Mouse (Mus musculus) testis, adult 2 months (tissue): ENCODE measurements around the gene Kcna7.

Experiments used
- CTCF ChIP-seq: fragments of 200-500 bp; IDR thresholded peaks from 2 replicates; pipeline ENCODE4 v1.5.1; 2012; ENCODE audit warnings: low read depth, mild to moderate bottlenecking, inconsistent platforms, low read length, moderate library complexity; ENCODE audit not compliant: control insufficient read depth, insufficient read depth, insufficient replicate concordance
- POLR2A ChIP-seq: fragments of 200-500 bp; IDR thresholded peaks from 2 replicates; pipeline ENCODE4 v1.6.1; 2012; ENCODE audit warnings: low read depth, mild to moderate bottlenecking, inconsistent platforms, low read length, moderate library complexity; ENCODE audit not compliant: control insufficient read depth

GRCm38 (mm10) chr7:45360404-45361125, 44.9 kb upstream of the Kcna7 start:
- TF ChIP-seq CTCF (no peak), POLR2A (no peak)
